Mouse (Mus musculus): ENCODE results near the gene Wasf2. TPM values are rescaled to one million over a fixed set of nuclear protein-coding genes. Genes with fewer than 3 reads are reported as not detected.

The Wasf2 gene
- total RNA-seq, 2 experiments from 2014 or later: 21.5 to 30.3 TPM

DNA sequence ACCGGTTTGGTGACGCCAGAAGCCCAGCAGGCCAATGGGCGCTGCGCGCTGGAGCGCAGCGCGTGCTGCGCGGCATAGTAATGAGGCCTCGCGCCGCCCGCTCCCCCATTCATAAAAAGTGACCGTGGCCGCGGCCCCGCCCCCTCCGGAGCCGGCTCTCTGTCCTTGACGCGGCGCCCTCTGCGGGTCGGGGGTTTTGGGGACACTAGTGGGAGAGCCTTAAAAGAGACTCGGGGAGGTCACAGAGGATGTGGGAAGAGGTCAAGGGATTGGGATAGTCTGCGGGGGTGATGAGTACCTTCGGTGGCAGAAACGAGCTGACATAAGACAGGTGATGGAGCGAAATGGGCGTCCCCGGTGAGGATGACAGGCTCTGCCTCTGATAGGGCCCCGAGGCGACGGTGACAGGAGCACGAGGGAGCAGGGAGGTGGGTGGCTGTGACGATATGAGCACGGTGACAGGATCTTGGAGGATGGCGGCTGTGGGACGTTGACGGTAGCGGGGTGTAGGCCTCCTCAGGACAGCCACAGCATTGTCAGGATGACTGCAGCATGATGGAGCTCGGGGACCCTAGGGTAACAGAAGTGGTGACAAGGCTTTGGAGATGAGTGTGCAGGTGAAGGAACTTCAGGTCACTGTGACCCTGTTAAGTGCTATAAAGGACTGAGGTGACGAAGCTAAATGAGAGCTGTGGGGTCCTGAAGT is 82.4 kb downstream of the Wasf2 start:
- intact Hi-C loops (cut with DNase I): loop anchor here (5.0 to 10.0 kb wide), 2 partner anchors 200 to 268 kb away; partner anchors contain the start of gene Ahdc1
- DNase-seq (ENCODE audit: low spot score in 2 of 2): peak; percentile 82 to 87

- intact Hi-C loops (cut with DNase I): loop anchor here (5.0 to 10.0 kb wide), 2 partner anchors 201 to 268 kb away; partner anchors contain the start of gene Ahdc1
- peak in 1 of 2 experiments; percentile 22 for DNase-seq (ENCODE audit: low spot score in 2 of 2)
Measured at GRCm38 (mm10) chr4:133213268-133213590, 82.9 kb downstream of the Wasf2 start.

GRCm38 (mm10) chr4:133213661-133214060 is 83.4 kb downstream of the Wasf2 start:
- intact Hi-C loops (cut with DNase I): loop anchor here (5.0 to 10.0 kb wide), 2 partner anchors 201 to 269 kb away; partner anchors contain the start of gene Ahdc1

DNA sequence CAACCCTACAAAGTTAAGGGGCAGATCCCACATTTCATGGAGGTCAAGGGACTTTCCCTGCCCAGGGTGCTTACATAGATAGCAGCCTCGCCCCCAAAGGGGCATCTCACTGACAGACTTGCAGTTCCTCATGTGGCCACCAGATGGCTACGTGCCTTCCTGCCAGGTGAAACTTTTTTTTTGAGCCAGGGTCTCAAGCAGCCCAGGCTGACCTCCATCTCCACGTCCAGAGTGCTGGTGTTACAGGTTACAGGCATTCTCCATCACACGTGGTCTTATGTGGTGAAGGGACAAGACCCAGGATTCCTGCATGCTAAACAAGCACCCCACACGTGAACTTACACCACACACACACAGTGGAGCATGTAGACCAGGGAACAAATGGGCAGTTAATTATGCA is 87.3 kb downstream of the Wasf2 start:
- intact Hi-C loops (cut with DNase I): loop anchor here (10.0 kb wide), 1 partner anchor 273 kb away; no protein-coding TSS in a partner anchor
- DNase-seq (ENCODE audit: low spot score in 2 of 2): peak in 1 of 2 experiments; percentile 43

More at GRCm38 (mm10) chr4:133213661-133214060, 83.4 kb downstream of the Wasf2 start:
- DNase-seq (ENCODE audit: low spot score in 2 of 2): no peak

DNA sequence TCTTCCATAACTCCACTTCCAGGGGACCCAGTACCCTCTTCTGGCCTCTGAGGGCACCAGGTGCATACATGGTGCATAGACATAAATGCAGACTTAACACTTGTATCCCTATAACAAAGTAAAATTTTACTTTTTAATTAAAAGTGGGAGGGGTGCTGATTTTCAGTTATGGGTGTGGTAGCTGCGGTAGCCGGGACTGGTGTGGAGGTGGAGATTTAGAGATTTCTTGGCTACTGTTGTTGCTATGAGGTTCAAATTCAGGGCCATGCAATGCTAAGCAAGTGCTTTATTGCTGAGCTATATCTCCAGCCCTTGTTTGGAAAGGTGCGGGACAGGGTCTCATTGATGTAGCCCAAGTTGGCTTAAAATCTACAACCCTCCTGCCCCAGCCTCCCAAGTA is 88.4 kb downstream of the Wasf2 start:
- no peak for DNase-seq (ENCODE audit: low spot score in 2 of 2)
- intact Hi-C loops (cut with DNase I): loop anchor here (10.0 kb wide), 1 partner anchor 274 kb away; no protein-coding TSS in a partner anchor

DNA sequence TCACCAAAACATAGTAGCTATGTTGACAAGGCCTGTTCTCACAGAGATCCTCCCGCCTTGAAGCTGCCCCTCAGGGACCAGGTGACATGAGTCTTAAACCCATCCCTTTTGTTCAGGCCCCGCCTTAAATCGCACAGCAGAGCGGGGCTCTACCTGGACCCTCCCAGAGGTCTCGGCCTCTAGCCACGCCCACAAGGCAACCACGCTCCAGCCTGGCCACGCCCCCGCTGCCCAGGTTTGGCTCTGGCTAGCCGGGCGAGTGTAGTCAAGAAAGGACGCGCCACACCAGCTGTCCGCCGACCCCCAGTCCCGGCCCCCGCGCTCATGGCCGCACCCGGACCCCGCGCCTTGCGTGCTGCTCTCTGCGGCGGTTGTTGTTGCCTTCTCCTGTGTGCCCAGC is 90.4 kb downstream of the Wasf2 start:
- intact Hi-C loops (cut with DNase I): no loop called here
- no peak for DNase-seq (ENCODE audit: low spot score in 2 of 2)

GRCm38 (mm10) chr4:133221701-133222100 is 91.4 kb downstream of the Wasf2 start:
- DNase-seq (ENCODE audit: low spot score in 2 of 2): no peak
- intact Hi-C loops (cut with DNase I): no loop called here

DNA sequence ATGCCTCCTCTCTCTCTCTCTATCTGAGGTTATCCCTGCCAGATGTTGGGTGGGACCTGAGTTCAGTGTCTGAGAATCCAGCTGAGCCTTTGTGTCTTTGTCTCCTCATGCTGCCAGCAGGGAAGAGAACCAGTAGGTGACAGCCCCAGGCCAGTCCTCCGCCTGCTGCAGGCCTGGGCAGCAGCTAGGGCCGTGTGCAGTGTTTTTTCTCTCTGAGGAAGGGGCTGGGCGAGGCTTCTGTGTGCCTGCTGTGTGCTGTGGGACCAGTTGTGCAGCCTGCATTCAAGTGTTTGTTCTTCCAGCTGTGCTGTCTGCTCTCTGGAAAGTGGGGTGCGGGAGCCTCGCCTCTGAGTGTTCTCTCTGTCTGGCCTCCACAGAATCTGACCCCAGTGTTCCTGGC is 93.6 kb downstream of the Wasf2 start:
- intact Hi-C loops (cut with DNase I): no loop called here
- no peak for DNase-seq (ENCODE audit: low spot score in 2 of 2)

DNA sequence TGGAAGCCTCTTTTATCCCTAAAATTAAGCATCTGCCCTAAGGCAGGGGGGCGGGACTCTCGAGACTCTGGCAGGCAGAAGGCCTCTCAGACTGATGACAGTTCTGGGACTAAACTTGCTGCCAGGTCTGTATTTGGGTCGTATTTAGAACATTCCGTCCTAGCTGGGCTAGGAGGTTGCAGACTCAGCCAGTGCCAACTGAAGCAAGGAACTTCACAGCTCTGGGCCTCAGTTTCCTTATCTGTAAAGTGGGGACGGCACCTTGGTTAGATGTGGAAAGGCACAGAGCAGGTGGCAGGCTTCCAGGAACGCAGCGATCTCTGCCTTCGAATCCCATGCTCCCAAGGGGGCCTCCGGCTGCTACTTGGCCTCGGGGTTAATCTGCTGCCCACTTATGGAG is 95.8 kb downstream of the Wasf2 start:
- DNase-seq (ENCODE audit: low spot score in 2 of 2): no peak
- intact Hi-C loops (cut with DNase I): no loop called here

GRCm38 (mm10) chr4:133227636-133228035 is 97.3 kb downstream of the Wasf2 start:
- DNase-seq (ENCODE audit: low spot score in 2 of 2): no peak
- intact Hi-C loops (cut with DNase I): no loop called here

DNA sequence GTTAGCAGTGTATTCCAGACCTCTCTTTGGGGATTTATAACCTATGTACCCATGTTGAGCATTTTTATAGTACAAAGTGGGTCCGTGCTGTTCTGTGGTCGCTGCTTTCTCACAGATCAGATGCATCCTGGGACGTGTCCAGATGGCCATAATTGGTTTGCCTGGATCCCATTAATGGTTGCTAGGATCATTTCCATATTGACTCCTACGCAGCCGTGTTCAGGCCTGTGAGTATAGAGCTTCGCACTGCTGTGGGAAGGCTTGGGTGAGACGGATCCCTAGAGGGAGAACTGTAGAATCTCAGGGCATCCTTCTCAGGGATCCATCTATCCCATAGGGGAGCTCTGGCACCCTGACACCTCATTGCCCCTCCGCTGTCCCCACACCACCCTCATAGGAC is 99.3 kb downstream of the Wasf2 start:
- intact Hi-C loops (cut with DNase I): no loop called here

DNA sequence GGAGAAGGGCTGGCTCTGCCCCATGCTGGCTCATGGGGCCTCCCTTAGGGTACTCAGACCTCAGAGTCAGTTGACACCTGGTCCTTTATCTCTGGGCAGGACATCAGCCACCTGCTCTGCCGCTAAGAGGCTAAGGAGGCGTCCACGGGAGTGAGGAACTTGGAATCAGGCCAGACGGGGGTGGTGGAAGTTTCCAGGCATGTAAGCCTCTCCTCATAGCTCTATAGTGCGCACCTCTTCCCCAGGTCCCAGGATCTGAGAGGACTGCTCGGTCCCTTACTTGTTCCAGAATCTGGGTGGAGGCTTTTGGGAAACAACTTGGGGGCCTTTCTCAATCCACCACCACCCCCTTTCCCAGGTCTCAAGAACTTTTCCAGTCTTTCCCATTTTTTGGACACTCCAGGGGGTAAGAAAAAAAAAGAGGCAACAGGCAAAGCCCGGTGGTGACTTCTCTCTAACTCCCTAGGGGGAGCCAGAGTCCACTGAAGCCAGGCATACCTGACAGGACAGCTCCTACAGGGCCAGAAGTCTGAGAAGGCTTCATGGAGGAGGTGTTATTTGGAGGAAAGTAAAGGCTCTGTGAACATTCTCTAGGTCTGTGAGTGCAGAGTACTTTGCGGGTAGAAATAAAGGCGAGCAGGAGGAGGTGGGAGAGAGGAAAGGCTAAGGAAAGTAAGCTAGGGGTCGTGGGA is 103.1 kb downstream of the Wasf2 start:
- intact Hi-C loops (cut with DNase I): no loop called here
- no peak for DNase-seq (ENCODE audit: low spot score in 2 of 2)

More for the DNA sequence above, 99.3 kb downstream of the Wasf2 start:
- no peak for DNase-seq (ENCODE audit: low spot score in 2 of 2)

- DNase-seq (ENCODE audit: low spot score in 2 of 2): no peak
- intact Hi-C loops (cut with DNase I): no loop called here
Measured at GRCm38 (mm10) chr4:133234771-133235170, 104.5 kb downstream of the Wasf2 start.

DNA sequence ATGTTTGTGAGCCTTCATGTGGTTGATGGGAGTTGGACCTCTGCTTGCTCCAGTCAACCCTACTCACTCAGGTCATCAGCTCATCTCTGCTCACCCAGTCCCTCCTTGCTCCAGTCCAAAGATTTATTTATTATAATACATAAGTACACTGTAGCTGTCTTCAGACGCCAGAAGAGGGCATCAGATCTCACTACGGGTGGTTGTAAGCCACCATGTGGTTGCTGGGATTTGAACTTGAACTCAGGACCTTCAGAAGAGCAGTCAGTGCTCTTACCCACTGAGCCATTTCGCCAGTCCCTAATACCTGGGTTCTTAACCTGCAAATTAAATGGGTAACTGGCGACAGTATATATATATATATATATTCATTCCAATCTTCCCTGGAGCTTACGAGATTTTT is 105.1 kb downstream of the Wasf2 start:
- intact Hi-C loops (cut with DNase I): no loop called here
- no peak for DNase-seq (ENCODE audit: low spot score in 2 of 2)

DNA sequence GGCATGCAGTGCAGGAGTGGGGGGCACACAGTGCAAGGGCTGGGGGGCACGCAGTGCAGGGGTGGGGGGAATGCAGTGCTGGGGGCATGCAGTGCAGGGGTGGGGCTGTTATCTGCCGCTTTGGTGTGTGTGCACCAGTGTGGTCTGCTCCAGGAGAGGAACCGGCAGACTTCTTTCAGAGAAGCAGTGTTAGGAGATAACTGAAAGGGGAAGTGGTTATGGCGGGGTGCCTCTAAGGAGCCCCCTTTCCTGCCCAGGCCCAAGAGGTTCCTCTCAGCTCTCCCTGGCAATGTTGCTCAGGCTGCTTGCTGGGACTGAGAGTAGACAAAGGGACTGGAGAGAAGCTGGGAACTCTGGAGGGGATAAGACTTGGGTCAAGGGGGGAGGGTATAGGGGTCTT is 107.6 kb downstream of the Wasf2 start:
- DNase-seq (ENCODE audit: low spot score in 2 of 2): no peak

DNA sequence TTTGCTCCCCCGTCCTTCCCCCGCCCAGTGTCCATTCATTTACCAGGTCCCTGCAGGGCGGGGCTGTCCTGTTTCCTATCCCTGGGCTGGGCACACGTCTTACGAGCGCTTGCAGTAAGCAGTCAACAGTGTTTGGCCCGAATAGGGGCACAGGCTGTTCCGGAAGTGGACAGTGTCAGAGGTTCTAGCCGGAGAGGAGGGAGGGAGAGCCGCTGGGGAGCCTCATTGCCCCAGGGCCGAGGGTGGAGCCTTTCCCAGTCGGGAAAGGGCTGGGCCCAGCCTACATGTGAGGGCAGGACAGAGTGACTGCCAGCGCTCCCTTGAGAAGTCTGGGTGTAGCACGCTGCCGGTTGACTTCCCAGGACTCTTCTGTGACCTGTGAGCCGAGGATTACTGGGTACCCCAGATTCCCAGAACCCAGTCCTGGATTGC is 110.2 kb downstream of the Wasf2 start, which contains the start of gene Map3k6:
Gene Map3k6, plus strand, starts transcription at position 329 of the 432 bp plus-strand sequence.
- intact Hi-C loops (cut with DNase I): no loop called here

More for the DNA sequence above, 107.6 kb downstream of the Wasf2 start:
- intact Hi-C loops (cut with DNase I): no loop called here

GRCm38 (mm10) chr4:133240934-133241908 is 110.9 kb downstream of the Wasf2 start:
- intact Hi-C loops (cut with DNase I): no loop called here
- peak; percentile 86 to 87 for DNase-seq (ENCODE audit: low spot score in 2 of 2)

More for the DNA sequence above, 110.2 kb downstream of the Wasf2 start, which contains the start of gene Map3k6:
- peak; percentile 26 to 37 for DNase-seq (ENCODE audit: low spot score in 2 of 2)

- intact Hi-C loops (cut with DNase I): no loop called here
- no peak for DNase-seq (ENCODE audit: low spot score in 2 of 2)
Measured at GRCm38 (mm10) chr4:133241910-133242309, 111.6 kb downstream of the Wasf2 start.

DNA sequence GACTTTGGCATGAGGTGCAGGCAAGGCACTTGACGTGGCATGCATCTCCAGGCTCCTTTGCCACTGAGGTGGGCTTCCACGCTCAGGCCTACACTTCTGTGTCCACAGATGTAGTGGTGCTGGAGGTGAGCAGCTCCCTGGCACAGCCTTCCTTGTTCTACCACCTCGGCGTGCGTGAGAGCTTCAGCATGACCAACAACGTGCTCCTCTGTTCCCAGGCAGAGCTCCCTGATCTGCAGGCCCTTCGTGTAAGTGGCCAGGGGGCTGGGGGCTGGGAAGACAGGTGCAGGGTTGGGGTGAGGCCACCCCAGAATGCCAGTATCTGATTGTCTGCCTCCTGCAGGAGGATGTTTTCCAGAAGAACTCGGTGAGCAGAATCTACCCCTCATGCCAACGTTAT is 112.4 kb downstream of the Wasf2 start:
- no peak for DNase-seq (ENCODE audit: low spot score in 2 of 2)
- intact Hi-C loops (cut with DNase I): no loop called here
